Mouse (Mus musculus) spleen, postnatal 4 days (tissue): ENCODE results near the gene Dynll2.
"Not testable (repeated sequence)": the region's sequence is repeated elsewhere in the genome, so short reads cannot be mapped to it uniquely, and the experiment has no call there.

Experiments used
- DNase-seq, 2 experiments: peaks; one replicate each; pipeline ENCODE4 v3.0.0; 2022; ENCODE audit warnings: low spot score in 2 of 2

Dynll2 gene

GRCm38 (mm10) chr11:87987861-87988260, 528 bp upstream of the Dynll2 start:
- no peak for DNase-seq

DNA sequence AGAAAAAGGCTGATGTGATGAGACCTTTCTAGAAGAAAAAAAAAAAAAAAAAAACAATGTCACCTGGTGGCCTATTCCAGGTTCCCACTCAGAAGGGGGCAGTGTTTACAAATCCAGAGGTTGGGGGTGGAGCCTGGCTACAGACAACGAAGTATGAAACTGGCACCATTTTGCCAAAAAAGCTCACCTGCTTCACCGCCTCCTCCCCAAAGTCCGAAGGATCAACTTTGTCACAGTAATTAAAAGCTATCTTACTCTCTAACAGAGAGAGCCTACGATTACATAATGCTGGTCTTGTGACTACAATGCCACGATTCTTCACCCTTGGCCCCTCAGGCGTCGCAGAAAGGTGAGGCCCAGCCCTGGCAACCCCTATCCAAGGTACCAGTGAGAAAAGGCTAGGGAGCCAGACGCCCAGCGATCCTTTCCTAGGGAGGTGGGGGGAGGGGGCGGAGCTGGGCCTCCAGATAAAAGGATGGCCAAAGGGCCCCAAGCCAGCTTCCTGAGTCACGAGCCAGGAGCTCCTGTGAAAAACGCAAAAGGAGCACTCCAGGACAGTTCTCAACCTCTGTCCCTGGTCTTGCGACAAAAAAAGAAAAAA, 1.1 kb downstream of the Dynll2 start:
- DNase-seq: peak; percentile 32 to 68

- peak in 1 of 2 experiments; percentile 59 for DNase-seq
Measured at GRCm38 (mm10) chr11:87985643-87986042, 1.7 kb downstream of the Dynll2 start.

DNA sequence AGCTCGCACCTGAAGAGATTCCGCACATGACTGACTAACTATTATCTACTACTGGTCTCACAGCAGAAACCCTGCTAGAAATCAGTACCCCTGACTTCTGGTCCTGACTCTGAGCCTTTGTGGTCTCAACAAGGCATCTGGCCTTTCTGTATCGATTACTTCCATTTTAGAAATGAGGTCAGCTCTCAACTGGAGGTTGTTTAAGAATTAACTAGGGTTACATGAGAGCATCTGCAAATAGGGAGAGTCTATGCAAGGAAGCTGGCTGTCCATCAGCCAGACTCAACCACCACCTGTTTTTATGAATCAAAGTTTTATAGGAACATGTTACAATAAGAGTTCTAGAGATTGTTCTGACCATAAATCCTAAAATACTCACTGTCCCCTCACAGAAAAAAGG, 2.8 kb downstream of the Dynll2 start:
- DNase-seq: no peak

GRCm38 (mm10) chr11:87978905-87979304, 8.4 kb downstream of the Dynll2 start:
- DNase-seq: no peak

- not testable (repeated sequence) for DNase-seq
Measured at GRCm38 (mm10) chr11:87977021-87977420, 10.3 kb downstream of the Dynll2 start.

- DNase-seq: peak; percentile 30 to 69
Measured at GRCm38 (mm10) chr11:87974477-87975181, 12.7 kb downstream of the Dynll2 start.

DNA sequence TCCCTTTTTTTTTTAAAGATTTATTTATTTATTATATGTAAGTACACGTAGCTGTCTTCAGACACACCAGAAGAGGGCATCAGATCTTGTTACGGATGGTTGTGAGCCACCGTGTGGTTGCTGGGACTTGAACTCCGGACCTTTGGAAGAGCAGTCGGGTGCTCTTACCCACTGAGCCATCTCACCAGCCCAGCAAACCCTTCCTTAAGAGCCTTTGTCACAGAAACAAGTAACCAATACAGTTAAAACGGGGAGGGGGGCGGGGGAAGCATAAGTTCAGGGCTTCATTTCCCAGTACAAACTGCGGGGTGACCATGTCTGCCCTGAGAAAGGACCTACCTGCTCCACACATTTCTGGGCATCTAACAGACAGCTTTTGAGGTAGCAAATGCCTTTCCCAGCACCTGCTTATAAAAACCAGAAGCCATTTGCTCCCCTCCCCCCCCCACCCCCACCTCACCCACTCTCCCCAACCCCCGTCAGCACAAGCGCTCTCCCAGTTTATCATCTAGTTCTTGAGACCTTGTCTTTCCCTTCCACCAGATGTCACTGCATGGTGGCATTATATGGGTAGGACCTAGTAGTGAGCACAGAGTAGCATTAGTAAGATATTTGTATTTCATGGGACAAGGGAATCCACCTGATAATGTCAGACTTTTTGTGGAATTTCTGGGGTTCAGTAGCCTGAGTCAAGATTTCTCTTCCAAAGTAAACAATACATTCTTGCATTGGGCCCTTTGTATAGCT, 13.6 kb downstream of the Dynll2 start:
- no peak for DNase-seq

DNA sequence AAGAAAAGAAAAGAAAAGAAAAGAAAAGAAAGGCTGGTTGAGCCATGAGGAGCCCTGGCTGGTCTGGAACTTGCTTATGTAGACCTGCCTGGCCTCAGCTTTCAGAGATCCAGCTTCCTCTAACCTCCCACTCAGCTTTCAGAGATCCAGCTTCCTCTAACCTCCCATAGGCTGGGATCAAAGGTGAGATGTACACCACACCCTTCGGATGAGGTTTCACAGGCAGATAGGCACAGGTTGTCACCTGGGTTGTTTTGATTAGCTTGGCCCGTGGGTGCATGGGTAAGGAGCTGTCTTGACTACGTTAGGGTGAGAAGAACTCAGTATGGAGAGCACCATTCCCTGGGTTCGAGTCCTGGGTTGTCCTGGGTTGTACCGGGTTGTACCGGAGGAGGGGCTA, 14.5 kb downstream of the Dynll2 start:
- no peak for DNase-seq

DNA sequence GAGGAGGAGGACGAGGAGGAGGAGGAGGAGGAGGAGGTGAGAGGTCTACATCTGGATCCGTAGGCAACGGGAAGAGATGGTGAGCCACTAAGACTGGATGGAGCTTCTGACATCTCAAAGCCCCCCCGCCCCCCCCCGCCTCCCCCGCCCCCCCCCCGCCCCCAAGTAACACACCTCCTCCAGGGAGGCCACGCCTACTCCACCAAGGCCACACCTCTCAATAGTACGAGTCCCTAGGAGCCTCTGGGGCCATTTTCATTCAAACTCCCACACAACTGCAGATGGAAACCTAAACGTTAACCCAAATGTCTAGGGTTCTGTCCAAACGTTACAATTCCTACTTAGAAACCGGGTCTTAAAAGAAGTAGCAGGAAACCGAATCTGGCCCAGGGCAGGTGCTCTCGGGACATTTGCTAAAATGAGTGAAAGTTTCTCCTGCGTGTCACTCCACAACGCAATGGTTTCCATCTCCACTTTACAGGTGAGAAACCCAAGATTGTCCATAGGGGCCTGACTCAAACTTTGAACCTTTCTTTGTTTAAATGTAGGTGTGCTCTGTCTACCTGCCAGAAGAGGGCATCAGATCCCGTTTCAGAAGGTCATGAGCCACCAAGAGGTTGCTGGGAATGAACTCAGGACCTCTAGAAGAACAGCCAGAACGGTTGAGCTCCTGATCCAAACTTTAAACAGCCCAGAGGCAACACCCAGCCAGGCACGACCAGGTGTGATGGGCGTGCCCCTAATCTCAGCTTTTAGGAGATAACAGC, 18.8 kb downstream of the Dynll2 start:
- no peak for DNase-seq

GRCm38 (mm10) chr11:87967692-87968289, 19.5 kb downstream of the Dynll2 start:
- peak; percentile 82 to 94 for DNase-seq

GRCm38 (mm10) chr11:87966214-87966613, 21.1 kb downstream of the Dynll2 start:
- DNase-seq: no peak

- no peak for DNase-seq
Measured at GRCm38 (mm10) chr11:87965293-87965692, 22.0 kb downstream of the Dynll2 start.

GRCm38 (mm10) chr11:87957066-87957465, 30.3 kb downstream of the Dynll2 start:
- DNase-seq: no peak

DNA sequence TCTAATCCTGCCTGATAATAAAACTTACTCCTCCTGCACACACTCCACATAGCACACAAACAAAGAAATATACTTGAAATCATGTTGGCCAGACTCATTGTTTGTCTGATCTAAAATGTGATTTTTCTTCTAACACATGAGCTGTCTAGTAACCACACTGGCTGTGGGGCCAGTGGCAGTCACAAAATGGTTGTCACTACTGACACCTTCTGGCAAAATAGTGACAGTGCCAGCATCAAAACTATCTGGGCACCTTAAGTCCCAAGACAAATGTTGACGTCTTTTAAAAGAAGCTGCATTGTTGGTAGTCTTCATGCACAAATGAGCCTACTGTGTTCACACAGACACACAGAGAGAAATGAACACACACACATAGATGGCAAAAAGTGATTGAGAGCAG, 32.2 kb downstream of the Dynll2 start:
- DNase-seq: no peak

GRCm38 (mm10) chr11:87949990-87950389, 37.3 kb downstream of the Dynll2 start:
- no peak for DNase-seq

GRCm38 (mm10) chr11:87935467-87935866, 51.9 kb downstream of the Dynll2 start:
- DNase-seq: no peak

DNA sequence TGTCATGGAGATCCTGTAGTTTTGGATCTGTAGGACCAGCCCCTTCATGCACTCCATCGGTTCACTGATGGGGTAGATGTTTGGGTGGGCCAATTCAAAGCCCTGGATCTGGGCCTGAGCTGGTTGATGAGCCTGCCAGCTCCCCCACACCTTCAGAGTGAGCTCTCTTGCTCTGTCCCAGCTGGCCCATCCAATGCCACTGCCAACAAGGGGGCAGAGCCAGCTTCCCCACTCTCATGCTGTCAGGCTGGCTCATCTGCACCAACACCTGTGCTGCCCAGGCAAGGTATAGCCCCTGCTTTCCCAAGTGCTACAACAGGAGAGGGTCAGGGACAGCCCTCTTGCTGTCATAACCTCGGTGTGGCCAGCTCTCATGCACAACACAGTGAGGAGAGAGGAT, 53.6 kb downstream of the Dynll2 start:
- no peak for DNase-seq

GRCm38 (mm10) chr11:87930348-87930747, 57.0 kb downstream of the Dynll2 start:
- DNase-seq: no peak
